Mouse (Mus musculus): ENCODE measurements at regions not wholly inside any gene's neighbourhood (a gene's known extent, or its start where the extent isn't known, plus 50 kb on each side); places are given as distances from the start of the nearest gene placed in this dataset.

DNA sequence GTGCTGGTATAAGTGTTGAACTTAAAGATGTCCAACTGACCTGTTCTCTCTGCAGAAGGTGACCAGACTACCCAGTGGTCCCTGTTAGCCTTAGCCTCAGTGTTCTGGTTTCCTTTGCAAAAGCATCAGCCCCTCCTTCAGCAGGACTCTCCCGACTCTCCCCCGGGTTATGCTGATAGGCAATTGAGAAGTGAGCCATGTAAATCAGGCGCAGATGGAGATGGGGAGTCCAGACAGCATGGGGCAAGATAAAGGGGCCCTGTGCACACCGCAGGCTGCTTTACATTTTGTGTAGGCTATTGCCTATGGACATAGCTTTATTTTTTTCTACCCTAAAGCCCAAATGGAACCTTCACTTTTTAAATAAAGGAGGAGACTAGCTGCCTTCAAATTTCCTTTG lies 213.0 kb downstream of the Med10 start:
- no peak for TF ChIP-seq POLR2A (IDR thresholded peaks at IDR 0.05; ENCODE audit: low read depth, low read length)
- no peak for TF ChIP-seq CTCF (conservative IDR thresholded peaks at IDR 0.05; ENCODE audit: insufficient read depth, insufficient read length, low read depth, low read length)

Measured in kidney, adult 2 months (tissue).